Mouse (Mus musculus) hindlimb bud, embryonic 11.5 days (tissue): ENCODE measurements around the gene Hbq1a.
"Not testable (repeated sequence)": the region's sequence is repeated elsewhere in the genome, so short reads cannot be mapped to it uniquely, and the experiment has no call there.

ENCODE experiments used
- DNase-seq: peaks from one replicate; pipeline ENCODE4 v3.0.0-alpha.2; 2012; ENCODE audit warnings: low read depth, low spot score; ENCODE audit errors: extremely low spot score

The Hbq1a gene

GRCm38 (mm10) chr11:32299865-32300264 lies at the start of gene Hbq1a:
TSS of gene Hbq1a (plus strand) at chr11:32300069.
- not testable (repeated sequence) for DNase-seq

DNA sequence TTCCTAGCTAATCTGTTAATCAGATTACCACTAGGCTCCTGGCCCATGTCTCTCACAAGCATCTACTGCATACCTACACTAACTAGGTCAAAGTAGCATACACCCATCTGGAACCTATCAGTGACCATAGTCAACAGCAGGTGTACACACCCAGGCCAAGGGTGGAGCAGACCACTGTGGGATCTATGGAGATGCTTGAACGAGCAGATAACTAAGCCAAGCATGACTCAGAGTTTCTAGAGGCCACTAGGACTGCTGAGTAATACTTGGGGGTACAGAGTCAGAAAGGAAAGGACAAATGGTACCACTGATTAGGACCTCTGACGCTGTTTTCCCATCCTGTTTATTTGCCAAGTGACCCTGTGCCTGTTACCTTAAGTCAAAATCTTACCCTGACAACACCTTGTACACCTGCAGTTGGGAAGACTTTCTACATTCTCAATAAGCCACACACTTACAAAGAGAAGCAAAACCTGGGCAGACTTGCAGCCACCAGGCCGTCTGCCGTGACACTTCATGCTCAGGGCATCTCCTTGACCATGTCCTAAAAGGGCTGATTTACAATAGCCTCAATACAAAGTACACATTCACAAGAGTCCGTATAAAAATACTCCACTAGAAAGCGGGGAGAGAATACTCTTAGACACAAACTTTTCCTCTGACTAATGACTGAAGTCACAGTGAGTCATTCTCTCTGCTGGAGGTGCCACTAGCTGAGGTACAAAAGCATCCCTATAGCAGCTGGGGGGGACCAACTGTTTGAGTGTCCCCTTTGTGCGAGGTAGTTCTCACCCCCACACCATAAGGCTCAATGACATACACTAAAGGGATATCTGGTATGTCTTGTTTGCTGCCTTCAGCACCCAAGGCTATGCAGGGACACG lies 48.7 kb upstream of the Hbq1a start:
- no peak for DNase-seq

- DNase-seq, result no peak
These were observed 46.7 kb upstream of the Hbq1a start for GRCm38 (mm10) chr11:32253121-32253520.

GRCm38 (mm10) chr11:32256146-32256545 lies 43.7 kb upstream of the Hbq1a start:
- DNase-seq, result no peak

DNA sequence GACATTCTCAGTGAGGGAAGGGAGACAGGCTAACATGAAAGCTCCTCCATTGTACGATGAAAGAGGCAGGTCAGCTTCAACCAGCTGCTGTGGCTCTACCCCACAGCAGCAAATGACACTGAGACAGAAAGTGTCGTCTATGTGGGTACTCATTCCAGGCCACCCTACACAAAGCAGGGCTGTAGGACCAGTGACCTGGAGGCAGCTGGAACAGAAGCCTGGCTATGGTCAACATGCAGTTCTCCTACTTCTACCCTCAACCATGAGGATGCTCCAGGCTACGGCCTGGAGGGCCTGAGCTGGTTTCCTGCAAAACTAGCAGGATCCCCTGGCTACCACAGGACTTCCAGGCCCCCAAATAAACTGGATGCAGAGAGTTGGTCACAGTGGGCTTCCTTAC lies 43.3 kb upstream of the Hbq1a start:
- DNase-seq, result no peak

- no peak for DNase-seq
These were observed 37.0 kb upstream of the Hbq1a start for GRCm38 (mm10) chr11:32262674-32263415.

DNA sequence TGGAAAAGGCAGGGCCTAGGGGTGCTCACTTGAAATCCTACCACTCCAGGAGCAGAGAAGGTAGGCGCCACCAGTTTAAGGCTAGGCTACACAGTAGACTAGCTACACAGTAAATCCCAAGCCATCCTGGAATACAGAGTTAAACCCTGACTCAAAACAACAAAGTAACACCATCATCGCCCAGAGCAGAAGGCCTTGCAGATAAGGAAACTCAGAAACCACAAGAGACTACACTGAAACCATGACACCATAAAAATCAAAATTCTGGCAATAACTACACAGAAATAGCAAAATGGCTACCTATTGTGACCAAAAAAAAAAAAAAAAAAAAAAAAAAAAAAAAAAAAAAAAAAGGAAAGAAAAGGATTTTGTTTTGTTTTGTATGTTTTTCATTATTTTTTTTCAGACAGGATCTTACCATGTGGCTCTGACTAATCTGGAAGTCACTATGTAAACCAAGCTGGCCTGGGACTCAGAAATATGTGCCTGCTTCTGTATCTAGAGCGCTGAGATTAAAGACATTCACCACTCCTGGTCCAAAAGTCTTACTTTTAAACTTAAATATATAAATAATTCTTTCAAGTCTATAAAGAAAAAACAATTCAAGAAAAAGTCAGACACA lies 34.6 kb upstream of the Hbq1a start:
- DNase-seq, result no peak

- DNase-seq, result no peak
These were observed 33.7 kb upstream of the Hbq1a start for GRCm38 (mm10) chr11:32266194-32266593.

GRCm38 (mm10) chr11:32266776-32267175 lies 33.1 kb upstream of the Hbq1a start:
- DNase-seq, result no peak

- peak; percentile 72 for DNase-seq
These were observed 32.5 kb upstream of the Hbq1a start, which contains the start of gene Nprl3 for GRCm38 (mm10) chr11:32267188-32267884. TSS of gene Nprl3 (minus strand) at chr11:32267707.

DNA sequence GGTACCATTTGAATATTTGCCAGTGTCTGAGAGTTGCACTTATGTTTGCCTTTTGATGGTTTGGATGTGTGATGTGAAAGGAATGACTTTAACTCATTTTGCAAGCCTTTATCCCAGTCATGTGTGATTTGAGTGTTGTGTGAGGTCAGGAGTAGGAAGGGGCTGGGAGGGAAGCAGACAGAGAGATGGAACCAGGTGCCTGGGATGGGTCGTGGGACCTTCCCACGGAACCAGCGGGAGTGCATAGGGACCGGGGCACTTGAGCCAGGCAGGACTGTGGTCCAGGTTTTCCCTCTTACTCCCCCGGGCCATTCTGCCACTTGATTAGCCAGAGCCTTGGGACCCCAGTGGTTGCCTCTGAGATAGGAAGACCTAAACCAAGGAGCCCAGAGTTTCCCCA lies 31.9 kb upstream of the Hbq1a start:
- no peak for DNase-seq

DNA sequence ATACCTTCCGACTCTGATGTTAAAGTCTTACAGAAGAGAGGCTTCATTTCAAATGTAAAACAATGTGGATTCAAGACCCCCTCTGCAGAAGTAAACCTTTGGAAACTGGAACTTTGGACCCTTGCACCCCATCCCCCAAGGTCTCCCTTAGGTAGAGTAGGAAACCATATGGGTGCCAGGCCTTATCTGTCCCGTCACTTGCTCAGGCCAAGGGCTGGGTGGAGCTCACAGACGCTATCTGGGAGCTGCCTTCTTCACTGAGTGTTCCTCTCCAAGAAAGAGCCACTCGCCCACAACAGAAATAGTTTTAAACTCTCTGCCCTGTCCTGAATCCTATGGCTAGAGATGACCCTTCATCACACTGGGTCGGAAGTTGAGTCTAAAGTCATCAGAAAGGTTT lies 30.9 kb upstream of the Hbq1a start:
- no peak for DNase-seq

GRCm38 (mm10) chr11:32271178-32271577 lies 28.7 kb upstream of the Hbq1a start:
- DNase-seq, result no peak

- no peak for DNase-seq
These were observed 23.5 kb upstream of the Hbq1a start, which contains the start of gene Hba-x for GRCm38 (mm10) chr11:32276347-32276746. TSS of gene Hba-x (plus strand) at chr11:32276400.

DNA sequence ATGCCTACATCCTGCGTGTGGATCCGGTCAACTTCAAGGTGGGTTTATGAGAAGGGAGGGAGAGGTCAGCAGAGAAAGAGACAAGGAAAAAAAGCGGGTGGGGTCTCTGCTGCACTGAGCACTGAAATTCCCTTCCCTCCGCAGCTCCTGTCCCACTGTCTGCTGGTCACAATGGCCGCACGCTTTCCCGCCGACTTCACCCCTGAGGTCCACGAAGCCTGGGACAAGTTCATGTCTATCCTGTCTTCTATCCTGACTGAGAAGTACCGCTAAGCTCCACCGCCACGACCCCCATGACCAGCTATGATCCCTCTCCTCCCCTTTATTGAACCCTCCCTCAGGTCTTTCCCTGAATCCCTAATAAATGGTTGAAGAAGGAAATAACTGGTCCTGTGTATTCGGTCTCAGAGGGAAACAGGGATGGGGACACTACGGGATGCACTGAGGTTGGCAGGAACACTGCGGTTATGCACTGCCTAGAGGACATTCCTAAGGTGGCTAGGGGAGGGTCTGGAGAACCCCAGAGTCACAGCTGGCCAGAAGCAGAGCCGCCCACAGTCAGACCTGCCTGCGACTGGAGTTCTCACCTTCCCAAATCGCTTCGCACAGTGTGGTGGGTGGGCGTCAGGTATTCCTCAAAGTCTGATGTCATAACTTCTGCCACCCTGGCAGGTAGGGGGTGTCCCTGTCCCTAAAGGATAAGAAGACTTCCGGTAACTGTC lies 22.0 kb upstream of the Hbq1a start:
- DNase-seq, result no peak

DNA sequence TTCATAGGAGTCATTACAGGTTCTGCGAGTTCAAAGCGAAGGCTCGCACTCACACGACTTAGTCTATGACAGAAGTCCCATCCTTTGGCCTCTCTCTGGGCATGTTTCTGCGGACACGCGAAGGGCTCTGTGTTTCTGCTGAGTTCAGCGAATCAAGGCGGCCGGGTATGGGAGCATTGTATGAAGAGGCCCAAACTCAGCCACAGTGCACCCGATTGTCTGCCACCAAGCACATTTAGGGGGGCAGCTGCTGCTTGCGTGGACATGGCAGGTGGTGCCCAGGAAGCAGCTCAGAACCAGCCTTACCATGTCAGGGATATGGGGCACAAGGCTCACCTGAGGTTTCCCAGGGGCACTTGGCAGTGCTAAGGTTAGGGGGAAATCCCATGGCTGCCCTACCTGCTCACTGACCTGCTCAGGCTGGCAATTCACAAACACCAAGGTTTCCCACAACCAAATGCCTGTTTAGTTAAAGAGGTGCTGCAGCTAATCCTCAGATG lies 21.4 kb upstream of the Hbq1a start:
- DNase-seq, result no peak

- no peak for DNase-seq
These were observed 19.2 kb upstream of the Hbq1a start for GRCm38 (mm10) chr11:32280646-32281045.

DNA sequence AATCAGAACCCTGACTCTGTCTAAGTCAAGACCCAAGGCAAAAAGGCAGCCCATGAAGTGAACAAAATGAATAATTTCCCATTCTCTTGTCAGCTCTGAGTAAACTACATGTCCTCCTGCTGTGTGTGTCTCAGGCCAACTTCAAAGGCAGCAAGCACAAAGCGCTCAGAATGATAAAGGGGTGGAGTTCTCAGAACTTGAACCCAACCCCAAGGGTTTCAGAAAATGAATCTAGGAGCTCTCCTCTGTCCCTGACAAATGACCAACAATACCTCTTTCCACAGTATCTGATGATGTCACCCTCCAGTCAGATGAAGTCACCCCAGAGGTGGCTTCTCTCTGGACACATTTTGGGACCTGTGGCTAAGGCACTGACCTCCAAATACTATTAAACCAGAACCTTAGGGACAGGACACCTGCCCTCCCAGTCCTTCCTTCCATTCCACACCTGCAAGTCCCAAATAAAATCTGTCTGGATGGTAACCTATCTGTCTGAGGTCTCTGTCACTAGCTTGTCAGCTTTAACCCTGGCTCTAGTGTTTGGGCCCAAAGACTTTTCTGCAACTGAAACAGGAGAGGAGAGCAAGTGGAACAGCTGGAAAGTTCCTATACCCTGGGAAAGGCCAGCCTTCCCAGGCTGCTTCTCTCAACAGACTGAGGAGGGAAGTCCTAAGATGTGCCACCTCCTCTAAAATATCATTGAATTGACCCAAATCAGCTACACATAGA lies 18.3 kb upstream of the Hbq1a start:
- no peak for DNase-seq

DNA sequence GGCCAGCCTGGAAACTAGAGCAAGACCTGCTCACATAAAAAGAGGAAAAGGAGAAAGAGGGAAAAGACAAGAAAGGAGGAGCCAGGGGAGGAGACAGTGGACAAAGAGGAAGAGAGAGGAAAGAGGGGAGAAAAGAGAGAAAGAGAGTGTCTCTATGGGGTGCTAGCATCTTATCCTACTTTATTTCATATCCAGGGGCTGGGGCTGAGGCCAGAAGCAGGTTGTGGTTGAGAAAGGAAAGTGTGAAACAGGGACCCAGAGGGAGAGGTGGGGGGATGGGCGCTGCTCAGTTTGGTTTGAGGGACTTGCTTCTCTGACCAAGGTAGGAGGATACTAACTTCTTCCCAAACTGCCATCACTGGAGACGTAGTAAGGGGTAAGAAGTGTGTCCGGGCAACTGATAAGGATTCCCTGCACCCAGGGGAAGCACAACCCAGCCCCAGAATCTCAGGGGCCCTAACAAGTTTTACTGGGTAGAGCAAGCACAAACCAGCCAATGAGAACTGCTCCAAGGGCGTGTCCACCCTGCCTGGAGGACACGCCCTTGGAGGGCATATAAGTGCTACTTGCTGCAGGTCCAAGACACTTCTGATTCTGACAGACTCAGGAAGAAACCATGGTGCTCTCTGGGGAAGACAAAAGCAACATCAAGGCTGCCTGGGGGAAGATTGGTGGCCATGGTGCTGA lies 16.6 kb upstream of the Hbq1a start, which contains the start of gene Hba-a1:
TSS of gene Hba-a1 (plus strand) at position 421 of the 687 bp plus-strand sequence.
- DNase-seq, result not testable (repeated sequence)
